Mouse (Mus musculus) c-Kit-positive CD71-positive TER-119-negative erythroid progenitor cells, embryonic 14.5 days (primary cell): ENCODE results near the gene Rxra.

ENCODE experiments used
- DNase-seq: peaks from one replicate; pipeline ENCODE4 v3.0.0-alpha.2; 2013; ENCODE audit warnings: low read depth

Gene Rxra

DNA sequence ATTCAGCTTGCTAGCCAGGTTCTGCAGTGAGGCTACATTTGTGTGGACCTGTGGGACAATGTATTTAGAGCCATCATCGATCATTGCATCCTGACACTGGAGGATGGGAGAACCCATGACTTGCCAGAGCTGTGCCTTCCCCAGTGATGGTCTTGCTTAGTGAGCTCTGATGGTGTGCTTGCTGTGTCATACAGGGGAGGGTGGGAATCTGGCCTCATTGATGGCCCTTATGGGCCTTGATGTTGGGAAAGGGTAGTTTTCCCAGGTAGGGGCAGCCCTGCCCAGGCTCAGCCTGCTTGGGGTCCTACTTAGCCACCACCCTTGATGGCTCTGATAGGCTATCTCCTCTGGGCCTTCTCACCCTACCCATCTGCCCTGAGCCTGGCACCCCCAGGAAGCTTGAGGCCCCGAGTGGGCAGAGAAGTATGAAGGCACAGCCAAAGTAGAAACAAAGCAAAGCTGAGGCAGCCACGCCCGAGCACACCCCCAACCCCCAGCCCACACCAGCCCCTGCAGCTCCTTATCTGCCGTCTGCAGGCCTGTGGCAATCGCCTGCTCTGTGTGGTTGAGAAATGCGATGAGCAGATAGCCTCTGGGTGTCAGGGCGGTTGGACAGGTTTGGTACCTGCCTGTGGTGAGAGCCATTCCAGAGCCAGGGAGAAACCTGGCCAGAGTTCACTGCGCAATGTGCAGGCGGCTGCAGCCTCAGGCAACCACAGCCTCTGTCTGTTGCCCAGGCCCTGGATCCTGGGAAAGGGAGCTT is 26.8 kb downstream of the Rxra start:
- peak; percentile 86 for DNase-seq

DNA sequence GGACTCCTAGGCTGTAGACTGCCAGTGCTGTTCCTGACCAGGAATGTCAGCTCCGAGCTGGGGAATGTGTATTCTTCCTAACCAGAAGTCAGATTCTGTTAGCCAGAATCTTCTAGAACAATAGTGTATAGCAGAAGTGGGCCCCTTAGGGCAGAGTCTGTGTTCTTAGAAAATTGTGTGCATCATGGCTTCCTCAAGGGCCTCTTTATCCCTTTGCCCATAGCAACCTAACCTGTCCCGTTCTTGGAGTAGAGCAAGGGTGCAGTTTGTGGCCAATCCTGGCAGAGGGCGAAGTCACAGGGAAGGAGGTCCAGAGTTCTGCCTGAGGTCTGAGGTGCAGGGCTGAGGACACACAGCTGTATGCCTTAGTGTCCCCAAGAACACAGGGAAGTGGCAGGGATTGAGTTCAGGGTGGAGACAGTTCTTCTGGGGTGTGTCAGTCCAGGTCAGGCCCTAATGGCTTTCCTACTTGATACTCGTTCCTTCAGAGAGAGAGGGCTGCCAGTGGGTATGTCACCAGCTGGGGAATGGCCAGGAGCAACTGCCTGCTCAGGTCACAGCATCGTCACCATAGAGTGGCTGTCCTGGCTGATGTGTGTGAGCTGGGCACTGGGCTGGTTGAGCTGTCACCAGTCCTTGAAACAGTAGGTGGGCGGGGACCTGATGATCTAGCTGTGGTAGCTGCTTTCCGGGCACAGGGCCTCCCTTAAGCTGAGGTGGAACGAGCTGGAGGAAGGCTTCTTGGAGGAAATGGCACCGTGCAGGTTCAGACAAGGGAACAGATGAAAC is 27.8 kb downstream of the Rxra start:
- no peak for DNase-seq

DNA sequence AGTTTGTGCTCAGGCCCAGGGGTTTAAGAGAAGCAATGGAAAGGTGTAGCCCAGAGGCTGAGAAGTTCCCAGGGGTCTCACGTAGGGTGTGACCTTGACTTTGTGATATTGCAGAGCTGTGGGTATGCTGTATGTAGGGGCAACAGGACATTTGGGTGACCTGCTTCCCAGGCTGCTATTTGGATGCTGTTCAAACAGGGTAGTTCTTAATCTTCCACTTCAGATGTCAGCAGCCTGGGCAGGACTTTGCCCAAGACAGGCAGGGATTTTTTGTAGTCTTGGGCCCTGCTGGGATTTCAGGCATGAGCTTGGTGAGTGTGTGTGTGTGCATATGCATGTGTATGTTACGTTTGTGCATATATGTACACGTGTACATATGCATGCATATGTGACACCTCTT is 28.4 kb downstream of the Rxra start:
- no peak for DNase-seq

DNA sequence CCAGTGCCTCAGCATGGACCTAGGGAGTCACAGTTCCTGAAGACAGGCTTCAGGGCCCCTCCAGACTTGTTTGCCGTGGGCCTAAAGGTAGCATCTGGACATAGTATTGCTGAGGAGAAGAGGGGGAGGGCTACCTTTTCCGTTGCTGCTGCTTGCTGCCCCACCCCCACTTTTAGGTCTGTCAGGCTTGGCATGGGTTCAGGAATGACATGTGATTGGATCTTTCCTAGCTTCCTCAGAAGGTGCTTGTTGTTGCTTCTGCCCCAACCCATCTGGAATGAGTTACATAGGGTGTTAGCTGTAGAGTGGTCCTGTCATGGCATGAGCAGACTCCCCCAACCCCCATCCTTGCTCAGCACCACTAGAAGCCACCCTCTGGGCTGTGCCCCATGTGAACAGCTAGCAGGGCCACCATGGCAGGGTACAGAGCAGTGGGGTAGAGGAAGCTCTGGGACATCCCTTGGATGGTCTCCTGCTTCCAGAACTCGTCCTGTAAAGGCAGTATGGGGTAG is 34.7 kb downstream of the Rxra start:
- no peak for DNase-seq

DNA sequence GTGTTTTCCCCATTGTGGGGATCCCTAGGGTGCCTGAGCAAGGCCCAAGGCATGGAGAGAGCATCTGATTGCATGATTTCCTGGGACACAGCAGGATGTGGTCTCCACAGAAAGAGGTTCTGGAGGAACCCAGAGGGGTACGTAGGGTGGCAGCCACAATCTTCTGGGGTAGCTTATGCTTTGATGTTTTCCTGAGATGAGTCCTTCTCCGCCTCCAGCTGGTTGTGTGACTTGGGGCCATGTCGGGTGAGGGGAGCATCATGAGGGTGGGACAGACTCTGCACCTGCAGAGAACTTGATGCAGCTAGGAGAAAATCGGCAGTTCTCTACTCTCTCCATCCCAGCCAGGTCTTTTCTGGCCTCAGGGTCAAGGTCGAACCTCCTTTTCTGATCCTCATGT is 36.4 kb downstream of the Rxra start:
- DNase-seq: no peak

DNA sequence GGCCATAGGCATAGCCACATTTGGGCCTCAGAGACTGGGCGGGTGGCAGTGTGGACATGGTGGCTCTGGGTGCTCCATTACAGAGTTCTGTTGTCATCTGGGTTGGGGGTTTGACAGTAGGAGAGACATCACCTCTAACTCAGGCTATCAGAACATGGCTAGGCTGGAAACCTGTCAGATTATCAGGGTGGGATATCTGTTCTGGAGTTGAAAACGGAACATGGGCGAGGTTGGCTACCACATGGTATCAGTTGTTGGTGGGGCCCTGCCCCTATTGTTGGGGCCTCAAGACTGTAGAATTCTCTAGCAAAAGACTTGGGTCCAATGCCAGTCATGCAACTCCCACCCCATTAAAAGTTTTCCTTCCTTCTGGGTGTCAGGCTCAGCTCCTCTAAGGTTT is 37.1 kb downstream of the Rxra start:
- no peak for DNase-seq

DNA sequence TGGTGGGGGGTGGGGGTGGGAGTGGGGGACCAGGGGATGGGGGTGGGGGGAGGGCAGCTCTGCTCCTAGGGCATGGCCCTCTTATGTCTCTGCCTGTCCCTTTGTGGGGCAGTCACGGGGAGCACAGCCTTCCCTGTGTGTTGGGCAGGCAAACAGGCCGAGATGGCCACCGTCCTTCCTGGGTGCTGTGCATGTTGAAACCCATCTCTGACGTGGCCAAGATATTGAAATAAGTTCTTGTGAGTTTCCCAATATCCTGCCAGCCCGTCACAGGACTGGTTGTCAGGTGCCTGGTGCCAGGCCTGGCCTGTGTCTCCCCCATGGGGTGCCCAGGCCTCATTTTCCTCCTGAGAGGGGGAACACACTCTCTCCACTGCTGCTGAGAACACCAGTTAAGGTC is 37.9 kb downstream of the Rxra start:
- no peak for DNase-seq

DNA sequence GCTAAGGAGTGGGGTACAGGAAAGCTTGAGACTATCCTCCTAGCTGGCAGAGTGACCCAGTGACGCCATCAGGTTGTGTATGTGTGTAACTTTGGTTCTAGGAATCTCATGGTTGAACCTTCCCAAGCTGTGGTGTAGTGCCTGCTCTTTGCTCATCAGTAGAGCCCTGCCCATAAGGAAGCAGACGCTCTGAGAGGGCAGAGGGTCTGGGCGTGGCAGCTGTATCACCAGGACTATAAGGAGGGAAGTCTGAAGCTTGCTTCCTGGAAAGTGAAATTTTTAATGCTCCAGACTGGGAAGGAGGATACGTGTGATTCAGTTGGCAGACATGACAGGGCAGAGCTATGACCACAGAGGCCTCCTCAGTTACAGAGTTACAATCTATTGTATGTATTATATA is 39.0 kb downstream of the Rxra start:
- no peak for DNase-seq

DNA sequence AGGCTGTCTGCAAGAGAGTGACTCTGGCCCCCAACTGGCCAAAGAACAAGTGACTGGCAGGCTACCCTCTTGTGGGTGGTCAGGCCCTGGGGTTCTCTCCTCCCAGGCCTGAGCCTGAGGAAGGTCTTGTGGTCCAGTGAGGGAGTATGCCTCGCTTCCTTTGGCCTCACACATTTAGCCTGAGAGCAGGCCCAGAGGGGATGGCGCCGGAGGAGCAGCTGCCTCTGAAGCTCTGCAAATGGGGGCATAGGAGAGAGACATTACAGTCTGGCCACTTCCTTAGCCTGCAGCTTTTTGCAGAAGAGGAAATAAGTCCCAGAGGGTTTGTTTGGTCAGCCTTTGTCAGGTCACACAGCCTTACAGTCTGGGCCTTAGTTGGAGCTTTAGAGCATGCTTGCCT is 40.1 kb downstream of the Rxra start:
- DNase-seq: no peak

DNA sequence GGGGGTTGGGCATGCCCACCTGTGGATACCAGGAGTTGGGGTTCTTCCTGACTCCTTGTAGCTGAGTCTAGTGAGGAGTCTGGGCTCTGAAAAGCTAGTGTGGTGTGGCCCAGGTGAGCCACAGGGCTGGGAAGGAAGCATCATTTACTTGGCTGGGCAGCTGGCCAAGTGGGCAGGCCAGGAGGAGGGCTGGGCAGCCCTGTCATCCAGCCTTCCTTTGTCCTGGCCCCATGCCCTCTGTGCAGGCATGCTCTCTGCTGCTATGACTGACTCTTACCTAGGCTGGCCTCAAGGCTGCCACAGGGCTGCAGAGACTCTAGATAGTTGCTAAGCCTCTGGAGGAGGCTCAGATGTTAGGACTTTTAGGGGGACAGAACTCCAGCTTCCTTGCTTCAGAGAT is 42.0 kb downstream of the Rxra start:
- DNase-seq: no peak

DNA sequence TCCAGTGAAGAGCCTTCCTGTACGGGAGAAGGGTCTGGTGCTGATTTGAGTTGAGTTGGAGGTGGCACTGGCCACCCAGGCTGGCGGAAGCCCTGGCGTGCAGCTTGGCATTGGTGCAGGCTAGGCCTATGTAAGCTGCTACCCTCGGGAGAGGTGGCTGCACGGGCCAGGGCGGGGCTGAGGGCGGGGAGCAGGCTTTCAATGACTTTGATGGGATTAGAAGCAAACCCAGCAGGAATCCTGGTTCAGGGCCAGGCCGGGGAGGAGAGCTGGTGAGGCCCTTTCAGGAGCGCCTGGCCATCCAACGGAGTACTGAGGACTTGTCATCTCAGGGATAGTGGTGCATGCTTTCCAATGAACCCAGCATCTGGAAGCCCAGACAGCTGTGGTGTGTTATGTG is 43.4 kb downstream of the Rxra start:
- DNase-seq: no peak

DNA sequence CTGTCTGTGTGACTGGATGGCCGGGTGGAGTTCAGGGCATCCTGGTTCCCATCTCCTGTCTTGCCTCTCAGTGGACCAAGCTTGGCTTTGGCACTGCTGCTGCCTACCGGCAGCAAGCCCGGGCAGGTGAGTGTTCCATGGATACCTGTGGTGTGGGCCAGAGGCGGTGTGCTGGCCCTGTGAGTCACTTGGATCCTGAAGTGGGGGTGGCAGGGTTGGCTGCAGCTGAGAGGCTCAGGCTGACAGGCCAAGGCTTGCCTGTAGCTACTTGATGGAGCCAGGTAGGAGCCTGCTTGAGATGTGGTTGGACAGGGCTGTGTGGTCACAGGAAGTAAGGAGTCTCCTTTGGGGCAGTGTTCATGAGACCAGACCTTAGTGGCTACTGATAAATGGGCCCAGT is 45.4 kb downstream of the Rxra start:
- DNase-seq: no peak

DNA sequence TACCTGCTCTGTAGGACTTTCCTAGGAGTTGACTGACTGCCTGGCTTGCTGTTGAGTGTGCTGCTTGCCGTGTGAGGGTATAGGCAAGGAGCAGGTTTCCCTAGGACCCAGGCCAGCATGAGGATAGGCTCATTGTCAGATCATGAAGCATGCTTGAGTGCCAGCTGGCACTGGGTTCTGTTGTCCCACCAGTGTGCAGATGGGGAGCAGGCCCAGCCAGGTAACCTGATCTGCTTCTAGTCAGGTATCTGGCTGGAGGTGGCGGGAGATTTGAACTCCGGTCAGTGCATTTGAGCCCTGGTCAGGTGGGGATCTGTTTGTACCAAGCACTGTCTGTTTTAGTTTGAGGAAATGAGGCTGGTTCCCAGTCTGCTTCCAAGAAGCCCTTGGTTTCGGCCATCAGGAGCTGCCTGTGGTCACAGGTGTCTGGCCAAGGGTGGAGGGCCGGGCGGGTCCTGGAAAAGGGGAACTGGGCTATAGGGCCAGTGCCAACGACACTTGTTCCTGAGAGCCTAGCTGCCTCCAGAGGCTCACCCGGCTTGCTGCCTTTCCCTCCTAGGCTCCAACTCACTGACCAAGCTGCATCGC is 48.6 kb downstream of the Rxra start:
- DNase-seq: no peak

DNA sequence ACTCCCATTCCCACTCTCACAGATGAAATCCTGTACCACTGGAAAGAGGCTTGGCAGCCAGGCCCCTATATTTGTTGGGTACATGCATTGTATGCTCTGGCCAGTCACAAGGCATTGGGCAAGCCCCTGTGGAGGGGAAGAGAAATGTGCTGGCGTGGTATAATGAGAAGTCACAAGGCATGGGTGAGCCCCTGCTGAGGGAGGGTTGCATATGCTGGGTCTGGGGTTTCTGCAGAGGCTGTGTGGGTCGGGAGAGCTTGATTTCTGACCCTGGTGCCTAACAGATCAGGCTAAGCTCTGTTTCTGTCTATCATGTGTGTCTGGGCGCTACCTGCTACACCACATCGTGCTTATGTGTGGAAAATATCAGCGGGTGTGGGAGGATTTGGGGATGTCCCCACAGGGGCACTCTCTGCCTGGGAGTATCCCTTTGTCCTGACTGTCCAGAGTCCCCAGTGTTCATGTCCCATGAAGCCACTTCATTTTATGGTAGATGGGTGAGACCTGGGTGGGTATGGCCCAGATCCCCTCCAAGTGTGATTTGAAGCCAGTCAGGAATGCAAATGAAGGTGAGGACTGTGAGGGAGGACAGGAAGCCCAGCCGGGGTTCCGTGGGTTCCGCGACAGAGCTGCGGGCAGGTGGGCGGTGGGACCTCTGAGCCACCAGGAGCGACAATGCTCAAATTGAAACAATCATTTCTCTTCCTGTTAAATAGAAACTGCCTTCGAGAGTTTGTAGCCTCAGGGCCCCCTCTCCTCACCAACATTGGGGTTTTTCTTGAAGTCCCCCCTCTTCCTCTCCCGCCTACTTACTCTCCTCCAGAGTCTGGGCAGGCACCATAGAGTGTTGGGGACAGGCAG is 52.0 kb downstream of the Rxra start:
- no peak for DNase-seq

DNA sequence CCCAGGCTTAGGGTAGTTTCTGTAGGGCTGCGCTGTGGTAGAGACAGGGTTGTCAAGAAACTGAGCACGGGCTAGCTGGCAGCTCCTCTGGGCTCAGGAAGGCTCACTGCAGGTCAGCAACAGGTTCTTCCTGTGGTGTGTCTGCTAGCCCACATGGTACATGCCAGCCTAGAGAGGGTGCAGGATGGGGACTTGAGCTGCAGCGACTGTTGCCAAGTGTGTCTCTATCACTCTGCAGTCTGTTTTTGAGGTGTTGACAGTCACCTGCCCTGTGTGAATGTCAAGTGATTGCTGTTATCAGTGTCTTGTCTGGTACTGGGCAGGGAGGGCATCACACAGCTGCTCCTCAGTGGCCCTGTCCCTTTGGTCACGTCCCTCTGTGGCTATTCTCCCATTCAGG is 52.8 kb downstream of the Rxra start:
- DNase-seq: no peak

DNA sequence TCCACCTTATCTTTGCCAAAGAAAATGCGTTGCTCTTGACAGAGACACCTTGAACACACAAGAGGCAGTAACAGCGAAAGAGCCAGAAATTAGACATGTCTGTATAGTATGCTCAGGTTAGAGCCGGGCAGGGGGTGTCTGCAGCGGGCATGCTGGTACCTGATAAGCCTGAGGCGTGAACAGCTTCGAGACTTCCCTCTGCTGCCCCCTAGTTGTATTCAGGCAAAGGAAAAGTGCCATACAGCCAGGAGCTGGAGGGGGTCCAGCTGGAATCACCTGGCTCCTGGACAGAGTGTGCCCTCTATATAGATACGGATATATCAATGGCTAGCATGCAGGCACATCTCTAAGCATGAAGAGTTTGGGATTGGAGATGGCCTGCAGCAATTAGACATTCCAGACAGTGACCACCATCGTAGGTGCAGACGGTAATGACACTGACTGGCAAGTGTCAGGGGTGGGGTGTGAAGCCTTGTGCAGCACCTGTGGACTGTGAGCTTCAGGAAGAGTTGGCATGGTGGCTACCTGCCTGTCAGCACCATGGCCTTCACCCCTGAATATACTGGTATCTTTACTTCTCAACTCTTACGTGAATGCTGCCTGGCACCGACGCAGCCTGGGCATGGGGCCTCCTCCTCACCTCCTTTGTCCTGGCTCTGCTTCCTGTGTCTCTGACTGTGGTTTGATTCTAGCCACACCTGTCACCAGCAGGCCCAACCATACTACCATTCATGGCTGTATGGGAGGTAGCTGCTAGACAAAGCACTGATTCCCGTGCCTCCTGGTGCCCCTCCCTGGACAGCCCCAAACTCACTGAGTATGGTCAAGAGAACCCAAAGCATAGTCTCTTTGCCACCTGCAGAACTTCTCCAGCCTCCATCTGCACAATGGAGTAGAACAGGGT is 54.0 kb downstream of the Rxra start:
- peak; percentile 63 for DNase-seq

DNA sequence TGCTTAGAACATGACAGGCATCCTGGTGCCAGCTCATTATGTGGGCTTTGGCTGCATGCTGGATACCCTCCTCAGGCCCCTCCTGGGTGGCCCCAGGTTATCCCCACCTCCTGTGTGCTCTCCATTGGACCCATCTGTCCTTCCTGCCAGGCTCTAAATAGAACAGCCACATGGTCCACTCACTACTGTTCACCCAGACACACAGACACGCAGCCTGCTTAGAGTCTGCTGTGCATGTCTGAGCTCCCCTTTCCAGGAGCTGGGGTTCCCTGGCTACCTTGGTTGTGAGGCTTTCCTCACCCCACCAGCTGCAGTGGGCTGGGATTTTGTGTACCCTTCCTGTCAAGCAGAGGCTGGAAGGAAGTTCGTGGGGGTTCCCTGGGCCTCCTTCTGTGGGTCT is 56.8 kb downstream of the Rxra start:
- no peak for DNase-seq

DNA sequence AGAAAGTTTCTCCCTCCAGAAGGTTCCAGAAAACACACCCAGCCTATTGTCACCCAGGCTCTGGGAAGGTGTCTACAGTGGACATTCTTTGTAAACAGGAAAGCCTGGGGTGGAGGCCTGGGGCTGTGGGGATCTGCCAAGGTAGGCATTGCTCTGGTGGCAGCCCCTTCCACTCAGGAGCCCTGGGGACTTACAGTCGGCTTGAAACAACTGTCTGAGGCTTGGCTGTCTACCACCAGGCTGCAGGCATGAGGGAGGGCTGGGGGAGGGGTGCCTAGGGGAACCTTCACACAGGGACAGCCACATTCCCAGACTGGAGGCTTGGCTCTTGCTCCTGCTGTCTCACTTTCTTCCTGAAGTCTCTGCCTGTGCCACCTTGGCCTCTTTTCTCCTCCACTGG is 58.1 kb downstream of the Rxra start:
- no peak for DNase-seq

DNA sequence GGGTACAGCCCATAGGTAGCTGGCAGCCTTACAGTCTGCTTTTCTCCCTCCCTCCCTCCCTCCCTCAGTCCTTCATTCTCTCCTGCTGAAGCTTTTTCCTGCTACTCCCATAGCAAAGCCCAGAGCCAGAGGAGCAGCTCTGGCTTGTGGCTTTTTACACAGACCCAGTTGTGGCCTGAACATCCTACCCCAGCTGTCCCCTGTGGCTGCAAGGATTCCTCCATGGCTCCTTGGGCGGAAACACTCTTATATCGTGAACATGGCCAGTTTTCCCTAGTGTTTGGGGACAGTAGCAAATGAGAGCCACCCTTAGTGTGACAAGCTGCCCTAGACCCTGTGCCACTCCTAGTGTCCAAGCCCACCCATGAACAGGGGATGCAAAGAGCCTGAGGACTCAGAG is 58.6 kb downstream of the Rxra start:
- no peak for DNase-seq

DNA sequence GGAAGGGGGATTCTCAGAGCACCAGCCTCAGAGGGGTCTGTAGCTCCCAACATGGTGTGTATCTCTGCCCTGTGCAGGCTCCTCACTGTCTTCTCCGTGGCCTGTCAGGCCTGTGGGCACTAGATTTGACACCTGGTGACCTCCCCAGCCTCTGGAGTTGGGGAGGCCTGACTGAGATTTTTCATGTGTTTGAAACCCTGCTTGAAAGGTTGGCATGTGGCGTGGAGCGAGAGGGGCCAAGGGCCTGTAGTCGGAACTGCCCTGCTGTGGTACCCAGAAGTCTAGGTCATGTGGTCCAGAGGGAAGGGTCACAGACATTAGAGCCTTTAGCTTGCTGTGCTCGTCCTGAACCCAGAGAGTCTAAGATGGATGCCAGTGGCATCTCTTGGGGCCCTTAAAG is 60.6 kb downstream of the Rxra start:
- DNase-seq: no peak

DNA sequence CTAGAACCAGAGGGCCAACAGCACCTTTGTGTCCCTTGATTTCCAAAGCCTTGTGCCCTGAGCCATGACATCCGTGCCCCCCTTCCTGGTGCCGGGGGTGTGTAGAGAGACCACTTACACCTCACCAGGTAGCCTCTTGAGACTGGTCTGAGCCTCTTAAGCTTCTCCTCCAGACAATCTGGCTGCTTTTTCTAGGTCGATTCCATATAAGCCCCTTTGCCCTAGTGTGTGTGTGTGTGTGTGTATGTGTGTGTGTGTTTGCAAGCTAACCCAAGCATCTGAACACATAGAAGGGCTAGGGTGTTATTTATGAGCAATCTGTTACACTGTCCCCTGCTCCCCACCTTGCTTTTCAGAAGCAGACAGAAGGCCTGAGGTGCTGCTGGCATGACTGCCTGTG is 62.2 kb downstream of the Rxra start:
- no peak for DNase-seq
